Mouse (Mus musculus) liver, embryonic 14.5 days (tissue): ENCODE measurements around the gene Vmn2r76.

Source experiments
- CTCF ChIP-seq: IDR thresholded peaks from 2 replicates; pipeline ENCODE4 v1.5.1; 2016; ENCODE audit warnings: antibody characterized with exemption, low read depth, control low read depth
- EP300 ChIP-seq: IDR thresholded peaks from 2 replicates; pipeline ENCODE4 v1.6.1; 2016; ENCODE audit warnings: antibody characterized with exemption, low read depth

GRCm38 (mm10) chr7:86246208-86246607, at the start of gene Vmn2r76:
- TF ChIP-seq CTCF (no peak), EP300 (no peak)
